Mouse (Mus musculus) retina, postnatal 7 days (tissue): ENCODE results near the gene Pecam1.
A peak's percentile ranks its signal among the peaks of the same experiment; 100 is the strongest.
"Not testable (repeated sequence)": the region's sequence is repeated elsewhere in the genome, so short reads cannot be mapped to it uniquely, and the experiment has no call there.

Experiments used
- DNase-seq: peaks from one replicate; pipeline ENCODE4 v3.0.0-alpha.2; 2012; ENCODE audit warnings: low read depth, low spot score

Pecam1 gene

GRCm38 (mm10) chr11:106668336-106668735, 82.1 kb downstream of the Pecam1 start:
- DNase-seq, result no peak

- DNase-seq, result no peak
Measured at GRCm38 (mm10) chr11:106667855-106668254, 82.6 kb downstream of the Pecam1 start.

- DNase-seq, result no peak
Measured at GRCm38 (mm10) chr11:106666470-106667107, 83.8 kb downstream of the Pecam1 start.

- DNase-seq, result no peak
Measured at GRCm38 (mm10) chr11:106665841-106666240, 84.6 kb downstream of the Pecam1 start.

- no peak for DNase-seq
Measured at GRCm38 (mm10) chr11:106665328-106665727, 85.1 kb downstream of the Pecam1 start.

- DNase-seq, result no peak
Measured at GRCm38 (mm10) chr11:106664691-106665090, 85.7 kb downstream of the Pecam1 start.

- no peak for DNase-seq
Measured at GRCm38 (mm10) chr11:106663838-106664237, 86.6 kb downstream of the Pecam1 start.

- DNase-seq, result no peak
Measured at GRCm38 (mm10) chr11:106662634-106663407, 87.6 kb downstream of the Pecam1 start.

- no peak for DNase-seq
Measured at GRCm38 (mm10) chr11:106660453-106661081, 89.9 kb downstream of the Pecam1 start.

- DNase-seq, result no peak
Measured at GRCm38 (mm10) chr11:106659598-106660295, 90.7 kb downstream of the Pecam1 start.

- DNase-seq, result no peak
Measured at GRCm38 (mm10) chr11:106658051-106658880, 92.2 kb downstream of the Pecam1 start.

GRCm38 (mm10) chr11:106656896-106657498, 93.4 kb downstream of the Pecam1 start:
- not testable (repeated sequence) for DNase-seq

GRCm38 (mm10) chr11:106648347-106648746, 102.1 kb downstream of the Pecam1 start:
- peak; percentile 63 for DNase-seq

GRCm38 (mm10) chr11:106642966-106643637, 107.3 kb downstream of the Pecam1 start:
- no peak for DNase-seq

- DNase-seq, result no peak
Measured at GRCm38 (mm10) chr11:106641580-106641979, 108.8 kb downstream of the Pecam1 start.

- no peak for DNase-seq
Measured at GRCm38 (mm10) chr11:106640059-106640458, 110.4 kb downstream of the Pecam1 start.

- DNase-seq, result no peak
Measured at GRCm38 (mm10) chr11:106639356-106639692, 111.1 kb downstream of the Pecam1 start.

GRCm38 (mm10) chr11:106638551-106639355, 111.7 kb downstream of the Pecam1 start:
- DNase-seq, result no peak

GRCm38 (mm10) chr11:106637754-106638153, 112.7 kb downstream of the Pecam1 start:
- no peak for DNase-seq
